Mouse (Mus musculus) bone marrow macrophage, adult 2 months (primary cell): ENCODE results near the gene Lkaaear1.

Source experiments
- CTCF ChIP-seq: IDR thresholded peaks from 2 replicates; pipeline ENCODE4 v1.5.1; 2012; ENCODE audit warnings: low read depth, mild to moderate bottlenecking, low read length, moderate library complexity
- POLR2A ChIP-seq: IDR thresholded peaks from 2 replicates; pipeline ENCODE4 v1.6.1; 2012; ENCODE audit warnings: mild to moderate bottlenecking, low read depth, low read length, borderline replicate concordance

GRCm38 (mm10) chr2:181692304-181692703, 5.9 kb downstream of the Lkaaear1 start:
- TF ChIP-seq CTCF (no peak), POLR2A (no peak)
